Mouse (Mus musculus) liver (tissue): ENCODE results near the gene Olfr603.
"Not testable (repeated sequence)": the region's sequence is repeated elsewhere in the genome, so short reads cannot be mapped to it uniquely, and the experiment has no call there.

ENCODE experiments used
- DNase-seq: peaks from one replicate; pipeline ENCODE4 v3.0.0-alpha.2; 2020; ENCODE audit warnings: mixed read lengths

Olfr603 gene

GRCm38 (mm10) chr7:103386077-103386476 is at the start of gene Olfr603:
Olfr603 (minus strand) TSS chr7:103386177.
- no peak for DNase-seq

GRCm38 (mm10) chr7:103414772-103415171 is 28.8 kb upstream of the Olfr603 start, which contains the start of gene Usp17lc:
Usp17lc (plus strand) TSS chr7:103415072.
- not testable (repeated sequence) for DNase-seq

- DNase-seq: not testable (repeated sequence)
Measured at GRCm38 (mm10) chr7:103406521-103407055, 20.6 kb upstream of the Olfr603 start.

- DNase-seq: no peak
Measured at GRCm38 (mm10) chr7:103398981-103399380, 13.0 kb upstream of the Olfr603 start.

GRCm38 (mm10) chr7:103397758-103398157 is 11.8 kb upstream of the Olfr603 start:
- DNase-seq: no peak

GRCm38 (mm10) chr7:103362555-103362954 is 23.4 kb downstream of the Olfr603 start, which contains the start of gene Olfr601:
Olfr601 (minus strand) TSS chr7:103362655.
- DNase-seq: no peak

GRCm38 (mm10) chr7:103349569-103349968 is 36.4 kb downstream of the Olfr603 start, which contains the start of gene Olfr600:
Olfr600 (minus strand) TSS chr7:103349669.
- no peak for DNase-seq

GRCm38 (mm10) chr7:103335617-103336016 is 50.4 kb downstream of the Olfr603 start, which contains the start of gene Olfr599:
Olfr599 (plus strand) TSS chr7:103335917.
- DNase-seq: no peak
